Mouse (Mus musculus) forebrain, embryonic 10.5 days (tissue): ENCODE data around the gene Lrrfip2. TPM values are rescaled to one million over a fixed set of nuclear protein-coding genes. Genes with fewer than 3 reads are reported as not detected.

Source experiments
- DNase-seq: peaks from one replicate; pipeline ENCODE4 v3.0.0-alpha.2; 2017; ENCODE audit warnings: low spot score; ENCODE audit errors: extremely low spot score
- H3K27ac ChIP-seq: fragments of 300-500 bp; sonication (generic); 2 replicates; pipeline ENCODE4 v1.5.1; 2016; ENCODE audit warnings: mild to moderate bottlenecking
- H3K27me3 ChIP-seq: fragments of 300-500 bp; sonication (generic); 2 replicates; pipeline ENCODE4 v1.6.1; 2016; ENCODE audit warnings: mild to moderate bottlenecking; ENCODE audit not compliant: poor library complexity, severe bottlenecking
- H3K36me3 ChIP-seq: fragments of 300-500 bp; sonication (generic); replicated peaks from 2 replicates; pipeline ENCODE4 v1.6.1; 2016; ENCODE audit warnings: mild to moderate bottlenecking, moderate library complexity
- H3K4me1 ChIP-seq: fragments of 300-500 bp; sonication (generic); 2 replicates; pipeline ENCODE4 v1.6.1; 2016
- H3K4me3 ChIP-seq: fragments of 300-500 bp; sonication (generic); 2 replicates; pipeline ENCODE4 v1.5.1; 2016; ENCODE audit warnings: mild to moderate bottlenecking, moderate library complexity
- H3K9me3 ChIP-seq: fragments of 300-500 bp; sonication (generic); 2 replicates; pipeline ENCODE4 v1.6.1; 2016; ENCODE audit warnings: mild to moderate bottlenecking, moderate library complexity
- WGBS: fragments of 180-500 bp; shearing (Covaris S2); methylation state at CpG from one replicate; pipeline ENCODE4 v1.1.7; 2016; 5-methylcytosine and 5-hydroxymethylcytosine counted together
- polyA plus RNA-seq: library from polyadenylated mRNA; unstranded; fragments of >200 nt; fragmentation: Nextera tagmentation; extraction: Ambion mirVana; gene quantifications from 2 replicates; pipeline ENCODE4 v1.2.1, GENCODE M21; 2016

Lrrfip2 gene
- polyA plus RNA-seq, 1 experiment from 2014 or later = 42.1 TPM

DNA sequence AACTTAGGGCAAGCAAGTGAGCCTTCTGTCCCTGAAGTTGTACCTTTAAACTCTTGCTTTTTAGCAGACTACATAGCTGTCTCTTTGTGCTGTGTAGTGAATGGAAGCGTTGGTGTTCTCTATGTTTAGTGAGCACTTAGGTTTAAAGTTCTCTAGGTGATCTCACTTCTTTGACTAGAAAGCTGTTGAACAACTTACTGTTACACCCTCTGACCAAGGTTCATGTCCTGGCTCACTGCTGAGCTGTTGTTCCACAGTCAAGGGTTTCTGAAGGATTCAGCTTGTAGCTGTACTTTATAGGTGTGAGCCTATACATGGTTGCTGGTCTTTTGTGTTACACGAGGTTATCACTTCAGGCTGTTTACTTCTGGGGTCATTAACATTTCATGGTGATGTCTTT lies 5.9 kb downstream of the Lrrfip2 start:
- Histone ChIP-seq H3K36me3 (0 out of 2 replicates have a peak, but pooled peaks cover 12% of the 10 kb centered on the region), H3K4me3 (no peak overlapping the region), H3K4me1 (peaks cover 23% of the 10 kb centered on the region), H3K27me3 (no peaks in the 10 kb centered on the region), H3K9me3 (no peaks in the 10 kb centered on the region), H3K27ac (no peak overlapping the region)
- 83% methylated on average over 2 of the region's 2 CpGs for WGBS
- no peak for DNase-seq

DNA sequence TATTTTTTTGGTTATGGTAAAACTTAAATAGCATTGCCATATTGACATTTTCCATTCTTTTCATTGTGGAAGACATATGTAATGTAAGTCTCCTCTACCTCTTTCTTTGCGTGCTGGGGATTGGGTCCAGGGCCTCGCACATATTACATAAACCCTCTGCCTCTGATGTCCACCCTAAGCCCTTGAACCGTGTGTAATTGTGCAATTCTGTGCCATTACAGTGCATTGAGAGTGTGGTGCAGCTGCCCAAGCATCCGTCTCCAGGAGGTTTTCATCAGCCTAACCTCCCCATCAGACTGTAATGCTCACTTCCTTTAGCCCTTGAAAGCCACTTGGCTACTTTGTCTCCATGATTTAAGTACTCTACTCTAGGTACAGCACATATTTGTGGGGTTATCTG lies 7.0 kb downstream of the Lrrfip2 start:
- no peaks in the 10 kb centered on the region for H3K27me3 ChIP-seq
- no peak overlapping the region for H3K27ac ChIP-seq
- H3K36me3 ChIP-seq = 0 out of 2 replicates have a peak, but pooled peaks cover 12% of the 10 kb centered on the region
- H3K4me3 ChIP-seq = no peak overlapping the region
- H3K4me1 ChIP-seq = peaks cover 12% of the 10 kb centered on the region; the same call in 1 of the 2 replicates
- no peaks in the 10 kb centered on the region for H3K9me3 ChIP-seq
- WGBS = 92% methylated on average over 4 of the region's 4 CpGs
- DNase-seq = no peak

GRCm38 (mm10) chr9:111126735-111127134 lies 9.3 kb downstream of the Lrrfip2 start:
- Histone ChIP-seq H3K9me3 (no peaks in the 10 kb centered on the region), H3K36me3 (0 out of 2 replicates have a peak, but pooled peaks cover 10% of the 10 kb centered on the region), H3K27me3 (no peaks in the 10 kb centered on the region), H3K4me1 (no peaks in the 10 kb centered on the region), H3K4me3 (no peak overlapping the region), H3K27ac (no peak overlapping the region)
- whole genome bisulfite sequencing = 84% methylated on average over 4 of the region's 4 CpGs
- DNase-seq = no peak

- H3K4me1 ChIP-seq = no peaks in the 10 kb centered on the region
- no peak overlapping the region for H3K4me3 ChIP-seq
- H3K27me3 ChIP-seq = no peaks in the 10 kb centered on the region
- H3K9me3 ChIP-seq = no peaks in the 10 kb centered on the region
- no peak overlapping the region for H3K27ac ChIP-seq
- 0 out of 2 replicates have a peak, but pooled peaks cover 6% of the 10 kb centered on the region for H3K36me3 ChIP-seq
- WGBS = 87% methylated on average over 4 of the region's 4 CpGs
- no peak for DNase-seq
Measured at GRCm38 (mm10) chr9:111127749-111128148, 10.4 kb downstream of the Lrrfip2 start.

DNA sequence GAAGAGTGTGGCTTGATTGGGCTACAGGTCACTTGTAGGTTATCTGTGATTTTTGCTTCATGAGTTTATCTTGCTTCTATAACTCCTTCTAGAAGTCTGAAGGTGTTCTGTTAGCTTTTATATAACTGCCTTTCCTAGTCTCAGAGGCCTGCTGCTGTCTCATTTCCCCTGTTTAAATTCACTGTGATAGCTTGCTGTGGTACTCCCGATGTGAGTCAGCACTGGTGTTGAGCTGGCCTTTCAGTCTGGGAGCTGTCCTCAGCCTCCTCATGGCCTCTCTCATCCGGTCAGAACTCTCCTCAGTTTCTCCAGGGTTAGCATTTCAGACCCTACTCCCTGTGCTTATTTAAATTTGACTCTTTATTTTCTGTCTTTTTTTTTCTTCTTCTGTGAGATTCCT lies 12.7 kb downstream of the Lrrfip2 start:
- no peaks in the 10 kb centered on the region for H3K9me3 ChIP-seq
- DNase-seq = no peak
- WGBS = 86% methylated on average over 2 of the region's 2 CpGs
- no peak overlapping the region for H3K4me3 ChIP-seq
- no peak overlapping the region for H3K27ac ChIP-seq
- no peaks in the 10 kb centered on the region for H3K27me3 ChIP-seq
- H3K4me1 ChIP-seq = no peaks in the 10 kb centered on the region
- no peaks in the 10 kb centered on the region for H3K36me3 ChIP-seq

DNA sequence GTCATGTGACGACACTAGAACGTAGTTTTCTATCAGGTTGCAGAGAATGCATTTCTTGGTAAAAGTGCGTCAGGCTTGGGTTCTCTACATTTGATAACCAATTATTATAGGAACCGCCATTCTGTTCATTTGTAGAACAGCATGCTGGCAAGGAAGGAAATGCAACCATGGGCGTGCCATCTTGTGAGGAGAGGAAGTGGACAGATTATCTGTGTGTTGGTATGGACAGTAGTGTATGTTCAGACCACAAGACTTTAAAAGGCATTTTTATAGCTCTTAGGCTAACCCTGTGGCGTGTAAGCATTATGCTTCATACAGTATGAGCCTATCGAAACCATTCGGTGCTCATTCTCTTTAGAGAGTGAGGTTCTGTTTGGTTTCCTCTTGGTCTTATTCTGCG lies 20.8 kb downstream of the Lrrfip2 start:
- 97% methylated on average over 9 of the region's 9 CpGs for WGBS
- DNase-seq = no peak
- H3K27ac ChIP-seq = no peak overlapping the region

GRCm38 (mm10) chr9:111142721-111143120 lies 25.3 kb downstream of the Lrrfip2 start:
- Histone ChIP-seq H3K27me3 (no peaks in the 10 kb centered on the region), H3K36me3 (peaks cover 15% of the 10 kb centered on the region), H3K4me3 (no peak overlapping the region), H3K27ac (no peak overlapping the region), H3K4me1 (no peaks in the 10 kb centered on the region), H3K9me3 (no peaks in the 10 kb centered on the region)
- DNase-seq = no peak
- WGBS = 91% methylated on average over 6 of the region's 6 CpGs

More for the DNA sequence above, 20.8 kb downstream of the Lrrfip2 start:
- Histone ChIP-seq H3K36me3 (peaks cover 11% of the 10 kb centered on the region; the same call in 1 of the 2 replicates), H3K27me3 (no peaks in the 10 kb centered on the region), H3K4me3 (no peak overlapping the region), H3K9me3 (no peaks in the 10 kb centered on the region), H3K4me1 (no peaks in the 10 kb centered on the region)

- H3K27me3 ChIP-seq = no peaks in the 10 kb centered on the region
- H3K4me1 ChIP-seq = peaks cover under 1% of the 10 kb centered on the region; the same call in 1 of the 2 replicates
- H3K27ac ChIP-seq = no peak overlapping the region
- no peak overlapping the region for H3K4me3 ChIP-seq
- no peak for DNase-seq
- 94% methylated on average over 1 of the region's 1 CpGs for WGBS
- peaks cover 15% of the 10 kb centered on the region for H3K36me3 ChIP-seq
- H3K9me3 ChIP-seq = no peaks in the 10 kb centered on the region
Measured at GRCm38 (mm10) chr9:111143387-111143786, 26.0 kb downstream of the Lrrfip2 start.

DNA sequence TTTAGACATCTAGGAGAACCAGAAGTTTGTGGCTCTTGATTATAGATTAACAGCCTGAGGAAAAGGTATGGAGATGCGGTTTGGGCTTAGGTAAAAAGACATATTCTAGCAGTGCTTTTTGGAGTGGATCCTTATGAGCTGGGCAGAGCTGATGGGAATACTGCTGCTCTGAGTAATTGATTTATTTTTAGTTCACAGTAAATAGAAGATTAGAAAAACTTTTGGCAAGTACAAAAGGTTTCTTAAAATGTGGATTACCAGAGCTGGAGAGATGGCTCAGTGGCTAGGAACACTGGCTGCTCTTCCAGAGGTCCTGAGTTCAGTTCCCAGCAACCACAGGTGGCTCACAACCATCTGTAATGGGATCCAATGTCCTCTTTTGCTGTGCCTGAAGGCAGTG lies 27.3 kb downstream of the Lrrfip2 start:
- H3K4me3 ChIP-seq = no peak overlapping the region
- H3K4me1 ChIP-seq = peaks cover 4% of the 10 kb centered on the region
- H3K36me3 ChIP-seq = peaks cover 15% of the 10 kb centered on the region
- WGBS = 91% methylated on average over 1 of the region's 1 CpGs
- no peak overlapping the region for H3K27ac ChIP-seq
- no peaks in the 10 kb centered on the region for H3K9me3 ChIP-seq
- no peak for DNase-seq
- H3K27me3 ChIP-seq = no peaks in the 10 kb centered on the region

GRCm38 (mm10) chr9:111145497-111146190 lies 28.3 kb downstream of the Lrrfip2 start:
- WGBS = 89% methylated on average over 3 of the region's 3 CpGs
- Histone ChIP-seq H3K4me3 (no peak overlapping the region), H3K27me3 (no peaks in the 10 kb centered on the region), H3K4me1 (peaks cover 4% of the 10 kb centered on the region), H3K9me3 (no peaks in the 10 kb centered on the region), H3K36me3 (peaks cover 15% of the 10 kb centered on the region), H3K27ac (no peak overlapping the region)
- DNase-seq = no peak

GRCm38 (mm10) chr9:111146216-111146798 lies 28.9 kb downstream of the Lrrfip2 start:
- peaks cover 4% of the 10 kb centered on the region for H3K4me1 ChIP-seq
- no peak for DNase-seq
- H3K9me3 ChIP-seq = no peaks in the 10 kb centered on the region
- peaks cover 15% of the 10 kb centered on the region for H3K36me3 ChIP-seq
- 95% methylated on average over 7 of the region's 7 CpGs for WGBS
- H3K4me3 ChIP-seq = no peak overlapping the region
- H3K27ac ChIP-seq = no peak overlapping the region
- H3K27me3 ChIP-seq = no peaks in the 10 kb centered on the region

DNA sequence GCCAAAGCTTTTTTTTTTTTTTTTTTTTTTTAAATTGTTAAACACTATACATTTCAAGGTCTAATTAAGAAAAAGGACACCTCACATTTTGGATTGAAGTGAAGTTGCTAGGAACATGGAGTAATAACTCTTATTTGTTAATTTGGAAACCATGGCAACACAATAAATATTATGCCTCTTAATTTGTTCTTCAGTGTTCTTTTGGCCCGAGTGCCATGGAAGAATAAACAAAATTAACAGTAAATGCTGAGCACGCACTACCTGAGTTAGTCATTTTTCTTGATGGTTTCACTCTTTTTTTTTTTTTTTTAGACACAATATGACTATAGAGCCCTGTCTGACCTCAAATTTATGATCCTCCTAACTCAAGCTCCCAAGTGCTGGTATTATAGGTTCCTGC lies 30.6 kb downstream of the Lrrfip2 start:
- Histone ChIP-seq H3K4me1 (peaks cover 4% of the 10 kb centered on the region), H3K9me3 (no peaks in the 10 kb centered on the region), H3K27me3 (no peaks in the 10 kb centered on the region), H3K36me3 (peaks cover 11% of the 10 kb centered on the region), H3K4me3 (no peak overlapping the region), H3K27ac (no peak overlapping the region)
- no peak for DNase-seq
- 92% methylated on average over 2 of the region's 2 CpGs for WGBS

GRCm38 (mm10) chr9:111148414-111148813 lies 31.0 kb downstream of the Lrrfip2 start:
- H3K27me3 ChIP-seq = no peaks in the 10 kb centered on the region
- H3K4me1 ChIP-seq = peaks cover 4% of the 10 kb centered on the region
- no peak overlapping the region for H3K27ac ChIP-seq
- H3K4me3 ChIP-seq = no peak overlapping the region
- peaks cover 8% of the 10 kb centered on the region for H3K36me3 ChIP-seq
- WGBS = 68% methylated on average over 2 of the region's 2 CpGs
- DNase-seq = no peak
- no peaks in the 10 kb centered on the region for H3K9me3 ChIP-seq
